Mouse (Mus musculus): Measurements from ENCODE around the gene Gpr152. TPM values are rescaled to one million over a fixed set of nuclear protein-coding genes. Genes with fewer than 3 reads are reported as not detected.

Gene Gpr152
- polyA plus RNA-seq, 1 experiment from 2014 or later: not detected

DNA sequence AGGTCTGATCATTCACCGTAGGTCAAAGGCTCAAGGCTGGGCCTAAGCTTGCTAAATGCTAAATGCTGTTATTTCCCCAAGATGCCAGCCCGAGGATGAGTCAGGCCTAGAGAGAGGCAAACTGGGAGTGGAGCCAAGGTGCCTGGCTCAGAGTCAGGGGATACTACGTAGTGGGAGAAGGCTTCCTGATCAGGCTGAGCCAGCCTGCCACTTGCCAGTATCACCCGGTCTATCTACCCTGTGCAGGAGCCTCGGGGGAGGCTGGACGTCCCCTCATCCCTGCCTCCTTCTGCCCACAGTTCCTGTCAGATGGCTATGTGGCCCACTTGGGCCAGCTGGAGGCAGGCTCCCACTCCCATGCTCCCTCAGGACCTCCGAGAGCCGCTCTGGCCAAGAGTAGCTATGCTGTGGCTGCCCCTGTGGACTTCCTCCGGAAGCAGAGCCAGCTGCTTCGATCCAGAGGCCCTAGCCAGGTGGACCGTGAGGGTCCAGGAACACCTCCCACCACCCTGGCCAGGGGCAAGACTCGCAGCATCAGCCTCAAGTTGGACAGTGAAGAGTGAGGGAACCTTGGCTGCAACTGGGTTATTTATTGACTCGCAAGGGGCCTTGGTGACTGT lies 26.3 kb upstream of the Gpr152 start:
- ATAC-seq (ENCODE audit: insufficient number of reproducible peaks, insufficient read depth, low FRiP score, low read depth): peak; percentile 43; the same call in 1 of the 2 replicates
- H3K4me1 ChIP-seq (ENCODE audit: control insufficient read depth, insufficient read depth, low read length): no peaks in the 10 kb centered on the region
- H3K27ac ChIP-seq (ENCODE audit: low read length): peak overlapping the region; percentile 22; the same call in 1 of the 2 replicates
- peaks cover 50% of the 10 kb centered on the region for H3K36me3 ChIP-seq (ENCODE audit: control insufficient read depth, insufficient read depth, low read length)
- H3K9ac ChIP-seq (replicated peaks; ENCODE audit: low read depth, low read length): peak overlapping the region; percentile 14; the same call in 1 of the 2 replicates
- no peaks in the 10 kb centered on the region for H3K9me3 ChIP-seq (ENCODE audit: control insufficient read depth, low read depth, low read length)
- no peak overlapping the region for H3K4me2 ChIP-seq (replicated peaks; ENCODE audit: low read depth, low read length)
- H3K27me3 ChIP-seq (ENCODE audit: control insufficient read depth, insufficient read depth, low read length): no peaks in the 10 kb centered on the region
- WGBS: 74% methylated on average over 13 of the region's 13 CpGs
- H3K4me3 ChIP-seq (ENCODE audit: low read depth, low read length): no peak overlapping the region

DNA sequence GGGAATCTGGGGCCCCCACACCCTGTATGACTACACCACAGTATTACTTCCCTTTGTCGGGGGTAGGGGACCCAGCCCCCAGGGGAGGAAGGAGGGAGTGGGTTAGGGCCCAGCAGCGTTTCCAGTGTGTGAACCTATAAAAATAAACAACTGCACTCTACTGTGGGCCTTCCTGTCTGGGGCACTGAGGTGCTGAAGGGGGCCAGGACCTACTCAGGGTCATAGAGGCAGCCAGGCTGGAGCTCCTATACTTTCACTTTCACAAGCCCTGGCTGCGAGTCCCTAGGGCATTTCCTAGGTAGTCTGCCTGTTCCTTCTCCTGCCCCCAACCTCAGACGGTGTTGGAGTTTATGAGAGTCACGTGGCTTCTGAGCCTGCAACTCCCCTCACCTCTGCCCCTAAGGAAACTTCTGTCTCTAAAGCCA lies 25.8 kb upstream of the Gpr152 start:
- H3K27ac ChIP-seq (ENCODE audit: low read length): peak overlapping the region; percentile 22; the same call in 1 of the 2 replicates
- peak overlapping the region; percentile 14; the same call in 1 of the 2 replicates for H3K9ac ChIP-seq (replicated peaks; ENCODE audit: low read depth, low read length)
- ATAC-seq (ENCODE audit: insufficient number of reproducible peaks, insufficient read depth, low FRiP score, low read depth): peak; percentile 36; the same call in 1 of the 2 replicates
- no peak overlapping the region for H3K4me2 ChIP-seq (replicated peaks; ENCODE audit: low read depth, low read length)
- H3K36me3 ChIP-seq (ENCODE audit: control insufficient read depth, insufficient read depth, low read length): peaks cover 50% of the 10 kb centered on the region
- no peaks in the 10 kb centered on the region for H3K27me3 ChIP-seq (ENCODE audit: control insufficient read depth, insufficient read depth, low read length)
- H3K4me3 ChIP-seq (ENCODE audit: low read depth, low read length): no peak overlapping the region
- no peaks in the 10 kb centered on the region for H3K4me1 ChIP-seq (ENCODE audit: control insufficient read depth, insufficient read depth, low read length)
- no peaks in the 10 kb centered on the region for H3K9me3 ChIP-seq (ENCODE audit: control insufficient read depth, low read depth, low read length)
- 28% methylated on average over 5 of the region's 5 CpGs for WGBS

DNA sequence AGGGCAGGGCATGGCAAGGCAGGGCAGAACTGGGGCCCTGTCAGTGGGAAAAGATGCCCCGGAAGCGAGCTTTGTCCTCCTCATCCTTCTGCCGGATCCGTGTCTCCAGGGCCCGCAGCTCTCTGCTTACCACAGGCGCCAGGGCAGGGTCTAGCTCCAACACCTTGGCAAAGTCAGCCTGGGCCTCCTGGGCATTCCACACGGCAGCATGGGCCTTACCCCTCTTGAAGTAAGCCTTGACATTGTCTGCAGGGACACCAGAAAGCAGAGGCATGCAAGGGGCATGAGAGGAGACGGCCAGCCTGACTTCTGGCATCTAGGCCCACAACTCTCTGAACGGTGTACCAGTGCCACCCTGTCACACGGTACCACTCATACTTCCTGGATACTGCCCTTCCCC lies 25.0 kb upstream of the Gpr152 start:
- Histone ChIP-seq H3K9ac (replicated peaks; ENCODE audit: low read depth, low read length) (no peak overlapping the region), H3K27ac (ENCODE audit: low read length) (no peak overlapping the region), H3K4me3 (ENCODE audit: low read depth, low read length) (no peak overlapping the region), H3K9me3 (ENCODE audit: control insufficient read depth, low read depth, low read length) (no peaks in the 10 kb centered on the region), H3K27me3 (ENCODE audit: control insufficient read depth, insufficient read depth, low read length) (no peaks in the 10 kb centered on the region), H3K4me1 (ENCODE audit: control insufficient read depth, insufficient read depth, low read length) (no peaks in the 10 kb centered on the region), H3K36me3 (ENCODE audit: control insufficient read depth, insufficient read depth, low read length) (peaks cover 50% of the 10 kb centered on the region), H3K4me2 (replicated peaks; ENCODE audit: low read depth, low read length) (no peak overlapping the region)
- WGBS: 85% methylated on average over 10 of the region's 10 CpGs
- no peak for ATAC-seq (ENCODE audit: insufficient number of reproducible peaks, insufficient read depth, low FRiP score, low read depth)

DNA sequence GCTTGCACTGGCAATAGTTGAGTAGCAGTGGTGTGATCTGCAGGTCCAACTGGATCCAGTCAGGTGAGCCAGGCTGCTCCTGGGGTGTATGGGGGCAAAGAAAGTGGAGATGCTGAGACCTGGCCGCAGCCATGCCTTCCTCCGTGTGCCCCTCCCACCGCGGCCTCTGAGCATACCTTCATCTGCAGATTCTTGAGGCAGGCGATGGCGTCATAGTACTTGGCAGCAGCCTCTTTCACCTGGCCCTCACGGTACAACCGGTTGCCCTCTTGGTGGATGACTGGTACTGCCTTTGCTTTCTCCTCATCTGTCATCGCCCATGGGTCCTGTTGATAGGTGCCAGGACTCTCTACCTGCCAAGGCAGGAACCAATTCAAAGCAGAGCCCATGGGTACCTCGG lies 24.4 kb upstream of the Gpr152 start:
- whole genome bisulfite sequencing: 94% methylated on average over 10 of the region's 10 CpGs
- Histone ChIP-seq H3K4me1 (ENCODE audit: control insufficient read depth, insufficient read depth, low read length) (no peaks in the 10 kb centered on the region), H3K4me2 (replicated peaks; ENCODE audit: low read depth, low read length) (no peak overlapping the region), H3K36me3 (ENCODE audit: control insufficient read depth, insufficient read depth, low read length) (peaks cover 50% of the 10 kb centered on the region), H3K9me3 (ENCODE audit: control insufficient read depth, low read depth, low read length) (no peaks in the 10 kb centered on the region), H3K27me3 (ENCODE audit: control insufficient read depth, insufficient read depth, low read length) (no peaks in the 10 kb centered on the region), H3K9ac (replicated peaks; ENCODE audit: low read depth, low read length) (no peak overlapping the region), H3K27ac (ENCODE audit: low read length) (no peak overlapping the region), H3K4me3 (ENCODE audit: low read depth, low read length) (no peak overlapping the region)
- no peak for ATAC-seq (ENCODE audit: insufficient number of reproducible peaks, insufficient read depth, low FRiP score, low read depth)

DNA sequence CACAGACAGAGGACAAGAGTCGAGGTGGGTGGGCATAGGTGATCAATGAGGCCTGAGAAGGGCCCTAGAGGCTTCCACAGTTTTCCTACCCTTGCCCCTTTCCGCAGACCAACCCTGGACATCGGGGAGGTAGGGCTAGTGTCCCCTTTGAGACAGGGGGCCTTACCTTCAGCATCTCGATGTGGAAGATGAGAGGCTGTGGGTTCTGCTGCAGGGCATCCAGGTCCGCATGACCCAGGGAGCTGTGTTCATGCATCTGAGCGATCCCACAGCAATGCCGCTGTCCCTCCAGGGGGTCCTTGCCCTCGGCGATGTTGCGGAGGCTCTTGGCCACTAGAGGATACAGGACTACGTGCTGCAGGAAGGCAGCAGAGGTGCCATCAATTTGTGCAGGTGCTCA lies 23.8 kb upstream of the Gpr152 start:
- 81% methylated on average over 11 of the region's 11 CpGs for WGBS
- H3K4me2 ChIP-seq (replicated peaks; ENCODE audit: low read depth, low read length): no peak overlapping the region
- no peak overlapping the region for H3K27ac ChIP-seq (ENCODE audit: low read length)
- H3K36me3 ChIP-seq (ENCODE audit: control insufficient read depth, insufficient read depth, low read length): peaks cover 50% of the 10 kb centered on the region
- peaks cover 6% of the 10 kb centered on the region; the same call in 1 of the 2 replicates for H3K4me1 ChIP-seq (ENCODE audit: control insufficient read depth, insufficient read depth, low read length)
- ATAC-seq (ENCODE audit: insufficient number of reproducible peaks, insufficient read depth, low FRiP score, low read depth): no peak
- H3K4me3 ChIP-seq (ENCODE audit: low read depth, low read length): no peak overlapping the region
- no peaks in the 10 kb centered on the region for H3K9me3 ChIP-seq (ENCODE audit: control insufficient read depth, low read depth, low read length)
- H3K27me3 ChIP-seq (ENCODE audit: control insufficient read depth, insufficient read depth, low read length): no peaks in the 10 kb centered on the region
- no peak overlapping the region for H3K9ac ChIP-seq (replicated peaks; ENCODE audit: low read depth, low read length)

DNA sequence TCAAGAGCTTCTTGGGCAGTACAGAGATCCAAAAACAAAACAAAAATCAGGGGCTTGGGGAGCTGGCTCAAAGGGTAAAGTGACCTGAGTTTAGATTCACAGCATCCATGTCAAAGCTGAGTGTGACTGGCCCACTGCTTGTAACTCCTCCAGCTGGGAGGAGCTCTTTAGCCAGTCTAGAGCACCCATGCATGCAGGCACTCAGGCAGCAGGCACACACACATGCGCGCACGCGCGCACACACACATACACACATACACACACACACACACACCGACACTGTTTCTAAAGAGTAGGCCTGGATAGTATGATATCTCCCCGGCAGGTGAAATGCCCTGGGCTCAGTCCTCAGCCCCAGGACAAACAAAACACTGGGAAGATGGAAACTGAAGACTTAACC lies 22.6 kb upstream of the Gpr152 start:
- H3K9ac ChIP-seq (replicated peaks; ENCODE audit: low read depth, low read length): no peak overlapping the region
- WGBS: 90% methylated on average over 7 of the region's 7 CpGs
- H3K36me3 ChIP-seq (ENCODE audit: control insufficient read depth, insufficient read depth, low read length): peaks cover 48% of the 10 kb centered on the region
- H3K4me3 ChIP-seq (ENCODE audit: low read depth, low read length): no peak overlapping the region
- H3K27me3 ChIP-seq (ENCODE audit: control insufficient read depth, insufficient read depth, low read length): no peaks in the 10 kb centered on the region
- no peaks in the 10 kb centered on the region for H3K9me3 ChIP-seq (ENCODE audit: control insufficient read depth, low read depth, low read length)
- H3K27ac ChIP-seq (ENCODE audit: low read length): no peak overlapping the region
- peaks cover 7% of the 10 kb centered on the region; the same call in 1 of the 2 replicates for H3K4me1 ChIP-seq (ENCODE audit: control insufficient read depth, insufficient read depth, low read length)
- H3K4me2 ChIP-seq (replicated peaks; ENCODE audit: low read depth, low read length): no peak overlapping the region
- no peak for ATAC-seq (ENCODE audit: insufficient number of reproducible peaks, insufficient read depth, low FRiP score, low read depth)

DNA sequence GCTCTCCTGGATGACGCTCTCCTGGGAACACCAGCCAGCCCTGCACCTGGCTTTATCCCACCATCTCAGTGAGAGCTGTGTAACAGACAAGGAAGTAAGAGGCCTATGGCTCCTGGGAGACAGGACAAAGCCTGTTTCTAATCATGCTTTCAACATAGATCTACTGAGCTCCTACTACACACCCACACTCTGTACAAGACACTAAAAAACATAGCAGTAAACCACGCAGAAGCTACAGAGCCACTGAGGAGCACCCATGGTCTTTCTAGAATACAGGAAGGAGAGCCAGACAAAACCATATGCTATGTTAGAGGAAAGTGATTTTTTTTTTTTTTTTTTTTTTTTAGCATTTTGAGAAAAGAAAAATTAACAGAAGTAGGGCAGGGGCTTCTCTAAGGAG lies 21.2 kb upstream of the Gpr152 start:
- WGBS: 90% methylated on average over 2 of the region's 2 CpGs
- H3K4me1 ChIP-seq (ENCODE audit: control insufficient read depth, insufficient read depth, low read length): peaks cover 7% of the 10 kb centered on the region; the same call in 1 of the 2 replicates
- peaks cover 40% of the 10 kb centered on the region for H3K36me3 ChIP-seq (ENCODE audit: control insufficient read depth, insufficient read depth, low read length)
- no peak for ATAC-seq (ENCODE audit: insufficient number of reproducible peaks, insufficient read depth, low FRiP score, low read depth)
- no peak overlapping the region for H3K4me2 ChIP-seq (replicated peaks; ENCODE audit: low read depth, low read length)
- H3K4me3 ChIP-seq (ENCODE audit: low read depth, low read length): no peak overlapping the region
- H3K9ac ChIP-seq (replicated peaks; ENCODE audit: low read depth, low read length): no peak overlapping the region
- H3K9me3 ChIP-seq (ENCODE audit: control insufficient read depth, low read depth, low read length): no peaks in the 10 kb centered on the region
- no peak overlapping the region for H3K27ac ChIP-seq (ENCODE audit: low read length)
- no peaks in the 10 kb centered on the region for H3K27me3 ChIP-seq (ENCODE audit: control insufficient read depth, insufficient read depth, low read length)

DNA sequence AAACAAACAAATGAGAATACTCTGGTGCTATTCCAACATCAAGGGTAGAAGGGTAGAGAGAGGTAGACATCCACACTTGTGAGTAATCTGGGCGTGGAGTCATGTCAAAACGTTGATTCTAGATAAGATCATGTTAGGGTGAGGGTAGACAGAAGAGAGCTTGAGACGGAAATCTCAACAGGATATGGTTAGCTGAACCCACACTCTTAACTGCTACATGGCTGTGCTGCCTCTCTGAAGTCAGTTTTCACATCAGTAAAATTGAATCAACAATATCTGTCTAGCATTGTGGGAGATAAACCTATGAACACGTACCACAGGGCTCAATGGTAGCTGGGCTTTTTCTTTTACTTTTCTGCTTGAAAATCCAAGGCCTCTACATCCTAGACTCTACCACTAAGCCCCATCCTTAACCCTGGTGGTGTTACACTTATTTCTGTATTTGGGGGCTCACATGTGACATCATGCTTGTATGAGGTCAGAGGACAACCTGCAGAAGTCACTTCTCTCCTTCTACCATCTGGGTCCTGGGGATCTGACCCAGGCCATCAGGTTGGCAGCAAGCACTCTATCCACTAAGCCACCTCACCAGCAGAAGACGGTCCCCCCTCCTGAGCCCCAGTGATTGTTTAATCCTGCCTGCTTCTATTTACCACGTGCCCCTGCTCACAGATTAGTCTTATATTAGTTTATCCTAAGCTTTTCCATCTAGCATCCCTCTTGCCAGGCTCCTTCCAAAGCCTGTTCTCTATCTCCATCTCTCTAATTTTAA lies 19.7 kb upstream of the Gpr152 start:
- WGBS: 86% methylated on average over 6 of the region's 6 CpGs
- peaks cover 7% of the 10 kb centered on the region; the same call in 1 of the 2 replicates for H3K4me1 ChIP-seq (ENCODE audit: control insufficient read depth, insufficient read depth, low read length)
- H3K9ac ChIP-seq (replicated peaks; ENCODE audit: low read depth, low read length): no peak overlapping the region
- no peak overlapping the region for H3K27ac ChIP-seq (ENCODE audit: low read length)
- H3K27me3 ChIP-seq (ENCODE audit: control insufficient read depth, insufficient read depth, low read length): no peaks in the 10 kb centered on the region
- H3K9me3 ChIP-seq (ENCODE audit: control insufficient read depth, low read depth, low read length): no peaks in the 10 kb centered on the region
- ATAC-seq (ENCODE audit: insufficient number of reproducible peaks, insufficient read depth, low FRiP score, low read depth): no peak
- H3K36me3 ChIP-seq (ENCODE audit: control insufficient read depth, insufficient read depth, low read length): peaks cover 26% of the 10 kb centered on the region
- peak overlapping the region; percentile 43; the same call in 1 of the 2 replicates for H3K4me3 ChIP-seq (ENCODE audit: low read depth, low read length)
- H3K4me2 ChIP-seq (replicated peaks; ENCODE audit: low read depth, low read length): peak overlapping the region; percentile 49; the same call in 1 of the 2 replicates
